Mouse (Mus musculus) gastrocnemius, adult 18-20 months (tissue): ENCODE results near the gene Serpina3c. TPM values are rescaled to one million over a fixed set of nuclear protein-coding genes. Genes with fewer than 3 reads are reported as not detected.
A peak's percentile ranks its signal among the peaks of the same experiment; 100 is the strongest.

Experiments used
- DNase-seq: peaks from one replicate; pipeline ENCODE4 v3.0.0; 2021; ENCODE audit warnings: low spot score
- long read RNA-seq, 2 experiments: library from polyadenylated mRNA; stranded (forward); transcript quantifications; one replicate each; pipeline ENCODE4 v2.0.0; 2021
- total RNA-seq, 2 experiments: library from RNA; stranded (reverse); gene quantifications; 2 replicates each; pipeline ENCODE4 v1.2.3; 2021

Gene Serpina3c
- 1 to 10 TPM; 1.5 to 1.8 TPM for total RNA-seq
- long read RNA-seq, experiment 1, partial matches to known transcripts, result 0 of 2 reads
- long read RNA-seq, experiment 1, other reads (novel, unspliced or antisense), result 1 of 2 reads
- long read RNA-seq, experiment 2, result 0 reads

DNA sequence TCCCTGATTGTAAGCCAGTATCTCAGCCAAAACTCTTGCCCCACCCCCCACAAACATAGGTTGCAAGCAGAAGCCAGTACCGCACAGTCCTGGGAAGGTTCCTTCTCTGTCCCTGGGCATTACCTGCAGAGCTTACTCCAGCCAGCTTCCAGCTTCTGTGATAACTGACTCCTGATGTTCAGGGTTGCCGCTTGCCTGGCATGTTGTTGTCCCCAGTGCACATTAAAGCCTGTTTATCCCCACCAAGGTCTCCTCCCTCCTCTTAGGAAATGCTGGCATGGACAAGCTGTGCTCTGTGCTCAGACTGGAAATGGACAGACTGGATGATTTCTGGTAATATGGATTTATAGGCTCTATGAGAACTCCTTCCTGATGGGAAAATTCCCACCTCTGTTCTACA, at the start of gene Serpina3c:
Serpina3c (minus strand) TSS at position 215 of the 400 bp plus-strand sequence.
- peak; percentile 12 for DNase-seq

DNA sequence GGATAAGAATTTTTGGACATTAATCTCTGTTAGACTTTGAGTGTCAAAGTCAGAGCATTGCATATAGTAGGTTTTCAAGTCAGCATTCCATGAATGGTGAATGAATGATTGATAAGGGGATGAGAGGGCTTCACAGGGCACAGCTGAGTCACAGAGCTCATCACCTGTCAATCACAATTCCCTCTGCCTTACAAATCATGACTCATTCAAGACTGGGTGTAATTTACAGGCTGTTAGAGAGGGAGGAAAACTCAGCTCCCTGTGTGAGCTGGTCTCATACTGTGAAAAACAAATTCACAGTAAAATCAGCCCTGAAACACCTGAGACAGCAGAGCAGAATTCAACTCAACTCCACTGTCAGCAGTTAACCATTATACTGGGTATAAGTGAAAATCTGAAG, 37.2 kb upstream of the Serpina3c start:
- DNase-seq, result no peak

DNA sequence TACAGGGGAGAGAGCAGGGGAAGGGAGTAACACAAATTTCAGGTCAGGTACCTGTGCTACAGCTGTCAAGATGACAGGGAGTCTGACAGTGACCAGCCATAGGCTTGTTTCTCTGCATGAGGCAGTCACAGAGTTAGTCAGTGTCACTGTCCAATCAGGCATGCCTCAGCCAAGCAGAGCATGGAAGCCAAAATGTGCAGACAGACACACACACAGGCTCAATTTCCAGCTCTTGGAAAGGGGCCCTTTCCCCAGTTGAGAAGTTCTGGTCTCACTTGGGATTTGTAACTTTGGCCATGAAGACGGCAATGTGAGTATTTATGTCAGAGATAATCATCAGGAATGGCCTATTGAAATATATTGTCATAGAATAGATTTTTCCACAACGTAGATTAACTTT, 35.6 kb upstream of the Serpina3c start:
- DNase-seq, result no peak

DNA sequence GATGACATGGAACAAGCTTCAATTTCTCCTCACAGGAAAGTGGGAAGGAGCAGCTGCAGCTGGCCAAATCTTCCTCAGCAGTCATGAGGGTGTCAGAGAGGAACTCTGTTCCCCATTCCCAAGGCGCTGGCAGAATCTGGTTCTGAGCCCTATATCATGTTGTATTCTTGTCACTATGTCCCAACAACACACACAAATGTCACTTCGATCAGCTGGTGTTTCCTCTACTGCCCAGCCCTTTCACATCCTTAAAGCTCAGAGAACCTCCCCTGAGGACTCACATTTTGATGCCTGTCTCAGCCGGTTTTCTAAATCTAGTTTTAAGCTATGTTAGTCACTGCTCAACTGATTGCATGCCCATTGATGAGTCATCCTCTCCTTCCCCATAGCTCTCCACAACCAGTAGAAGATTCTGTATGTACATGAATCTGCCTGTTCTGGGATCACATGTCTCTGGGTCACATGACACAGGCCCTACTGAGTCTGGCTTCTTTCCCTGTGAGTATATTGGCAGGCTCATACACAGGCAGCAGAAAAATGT, 32.4 kb upstream of the Serpina3c start:
- no peak for DNase-seq

DNA sequence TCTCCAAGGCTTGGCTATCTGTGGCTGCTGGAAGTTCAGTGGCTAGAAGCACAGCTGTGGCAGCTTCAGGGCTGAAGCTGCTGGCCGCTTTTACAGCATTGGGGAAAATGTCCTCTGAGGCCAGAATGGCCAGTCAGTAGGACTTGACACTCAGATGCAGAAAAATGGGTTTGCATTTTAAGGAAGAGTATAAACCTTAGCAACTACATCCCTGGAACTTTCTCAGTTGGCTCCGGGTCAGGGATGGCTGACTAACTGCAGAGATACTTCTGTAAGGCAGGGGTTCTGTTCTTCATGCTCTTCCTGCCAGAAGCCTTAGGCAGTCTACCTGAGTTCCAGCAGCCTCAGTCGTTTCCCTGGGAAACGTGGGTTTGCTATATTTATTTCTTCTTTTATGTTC, 31.4 kb upstream of the Serpina3c start:
- no peak for DNase-seq

DNA sequence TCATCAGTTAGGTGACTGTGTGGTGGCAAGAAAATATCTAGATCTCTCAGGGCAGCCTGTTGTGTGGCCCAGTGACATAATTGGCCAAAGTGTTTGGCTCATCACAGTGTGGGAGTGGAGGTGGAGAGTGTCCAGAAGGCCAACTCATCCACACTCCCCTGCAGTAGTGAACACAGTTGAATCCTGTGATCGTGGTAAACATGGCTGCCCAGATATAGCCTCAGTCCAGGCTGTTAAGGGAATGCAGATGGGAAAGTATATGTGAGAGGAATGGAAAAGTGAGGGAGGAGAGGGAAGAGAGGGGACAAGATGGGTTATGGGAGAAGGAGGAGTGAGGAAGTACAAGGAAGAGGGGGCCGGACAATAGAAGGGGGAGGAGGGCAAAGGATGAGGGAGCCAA, 25.3 kb upstream of the Serpina3c start:
- no peak for DNase-seq

DNA sequence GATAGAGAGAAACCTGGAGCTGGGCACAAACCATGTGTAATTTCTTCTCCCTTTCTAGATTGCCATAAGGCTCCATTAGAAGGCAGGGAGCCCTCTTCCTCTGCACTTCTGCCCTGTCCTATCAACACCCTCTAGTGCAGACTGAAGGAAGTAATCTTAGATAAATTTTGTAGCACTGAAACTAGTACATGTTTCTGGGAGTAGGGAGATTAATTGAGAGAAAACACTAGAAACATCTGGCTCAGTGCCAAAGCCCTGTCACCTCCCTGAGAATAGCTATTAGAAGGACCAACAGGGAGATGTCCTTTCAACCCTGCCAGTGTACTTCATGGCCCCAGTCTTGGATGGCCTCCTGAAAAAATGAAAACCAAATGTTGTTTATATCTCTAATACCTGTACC, 24.9 kb upstream of the Serpina3c start:
- no peak for DNase-seq

DNA sequence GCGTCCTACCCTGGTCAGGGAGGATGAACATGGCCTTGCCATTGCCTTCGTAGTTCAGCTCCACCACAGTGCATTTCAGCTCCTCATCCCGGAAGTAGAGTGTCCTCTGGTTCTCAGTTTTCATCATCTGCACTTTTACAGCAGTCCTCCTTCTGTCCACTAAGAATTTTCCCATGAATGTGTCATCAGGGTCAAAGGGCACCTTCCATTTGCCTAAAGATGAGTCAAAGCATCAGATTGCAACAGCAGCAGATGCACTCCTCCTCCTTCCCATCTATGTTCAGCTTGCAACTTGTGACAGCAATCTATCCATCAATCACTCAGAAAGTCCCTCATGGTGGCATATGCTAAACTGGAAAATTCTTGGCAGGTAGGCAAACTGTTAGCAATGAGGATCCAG, 22.0 kb upstream of the Serpina3c start:
- DNase-seq, result no peak

DNA sequence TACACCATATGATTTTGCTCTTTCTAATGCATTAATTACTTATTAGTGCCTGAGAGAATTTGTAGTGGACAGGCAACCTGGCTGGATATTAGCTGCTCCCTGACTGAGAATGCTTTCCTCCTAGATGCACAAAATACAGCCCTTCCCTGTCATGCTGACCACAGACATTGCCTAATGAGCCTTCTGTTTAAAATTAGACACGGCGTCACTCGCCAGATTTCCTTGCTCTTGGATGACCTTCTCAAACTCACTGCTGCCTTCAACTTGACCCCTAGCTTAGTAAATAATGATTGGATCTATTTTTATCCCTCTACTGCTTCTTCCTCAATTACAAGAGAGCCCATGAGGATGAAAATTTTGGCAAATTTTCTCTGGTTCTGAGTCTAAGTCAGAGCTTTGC, 21.1 kb upstream of the Serpina3c start:
- DNase-seq, result peak; percentile 63

DNA sequence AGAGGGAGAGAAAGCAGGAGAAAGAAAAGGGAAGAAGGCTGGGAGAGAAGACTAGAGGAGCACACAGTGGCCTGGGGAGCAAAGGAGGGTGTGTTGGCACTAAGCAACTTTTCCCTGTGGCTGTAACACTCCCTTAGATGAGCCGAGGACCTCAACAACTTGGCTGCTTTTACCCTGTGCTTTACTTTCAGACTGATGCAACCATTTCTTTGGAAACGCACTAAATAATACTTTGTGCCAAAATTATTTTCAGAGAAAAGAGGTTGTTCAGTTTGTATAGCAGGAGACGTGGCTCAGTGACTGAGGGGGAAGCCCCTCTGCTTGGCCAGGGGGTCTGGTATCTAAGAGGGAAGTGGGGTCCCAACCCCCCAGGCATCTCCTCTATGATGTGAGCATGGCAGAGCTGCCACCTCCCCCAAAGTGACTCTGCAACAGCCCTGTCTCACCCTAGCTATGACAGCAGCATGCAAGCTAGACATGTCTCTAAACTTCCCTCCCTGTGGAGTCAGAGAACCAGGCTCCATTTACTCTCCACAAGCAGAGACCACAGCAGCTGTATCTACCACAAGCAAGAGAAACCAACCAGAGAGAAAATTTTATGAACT, 527 bp downstream of the Serpina3c start:
- no peak for DNase-seq

DNA sequence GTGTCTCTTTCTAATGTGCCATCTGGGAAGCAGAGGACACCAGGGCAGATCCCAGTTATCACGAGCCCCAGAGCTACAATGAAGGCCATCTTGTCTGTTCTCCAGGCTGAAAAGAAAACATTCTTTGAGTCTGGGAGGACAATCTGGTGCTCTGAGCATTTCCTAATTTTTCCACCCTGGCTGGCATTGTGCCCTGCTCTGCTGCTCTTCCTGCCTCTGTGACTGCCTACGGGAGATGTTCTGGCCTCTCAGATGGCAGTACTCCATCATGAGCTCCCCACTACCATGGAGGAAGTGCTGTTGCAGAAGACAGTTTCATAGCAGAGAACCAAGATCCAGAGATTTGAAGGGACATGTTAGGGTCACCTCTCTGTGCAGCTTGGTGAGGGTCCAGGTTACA, 1.7 kb downstream of the Serpina3c start:
- no peak for DNase-seq

DNA sequence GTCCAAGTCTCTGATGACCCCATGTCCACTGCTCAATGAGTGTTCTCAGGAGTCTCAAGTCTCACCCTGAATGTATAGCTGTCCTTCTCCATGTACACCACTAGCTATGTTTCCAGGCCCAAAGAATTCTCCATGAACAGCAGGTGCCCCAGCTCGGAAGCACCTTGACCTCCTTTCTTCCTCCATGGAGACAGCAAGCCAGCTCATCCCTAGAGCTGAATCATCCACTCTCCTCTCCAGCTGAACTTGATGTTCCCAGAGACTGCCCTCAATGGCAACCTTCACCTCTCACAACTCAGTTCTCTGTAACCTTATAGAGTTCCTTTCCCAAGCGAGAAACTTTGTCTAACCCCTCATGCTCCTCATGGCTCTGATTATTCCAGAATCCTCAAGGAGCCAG, 8.1 kb downstream of the Serpina3c start:
- DNase-seq, result no peak

DNA sequence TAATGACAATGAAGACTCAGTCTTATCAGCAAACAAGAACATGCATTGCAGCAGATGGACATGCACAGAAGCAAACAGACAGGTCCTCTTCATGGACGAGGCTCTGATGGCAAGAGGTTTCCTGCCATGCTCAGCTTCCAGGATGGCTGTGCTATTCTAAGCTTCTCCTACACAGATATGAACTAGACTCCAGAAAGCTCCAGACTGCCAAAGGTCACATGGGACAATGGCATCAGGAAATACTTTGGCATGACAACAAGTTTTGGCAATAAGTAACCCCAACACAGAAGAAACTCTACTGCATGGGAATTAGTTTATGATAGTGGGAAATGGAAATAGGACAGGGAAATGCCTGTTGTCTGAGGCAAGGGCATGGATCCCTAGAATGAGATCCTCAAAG, 10.4 kb downstream of the Serpina3c start:
- DNase-seq, result no peak

DNA sequence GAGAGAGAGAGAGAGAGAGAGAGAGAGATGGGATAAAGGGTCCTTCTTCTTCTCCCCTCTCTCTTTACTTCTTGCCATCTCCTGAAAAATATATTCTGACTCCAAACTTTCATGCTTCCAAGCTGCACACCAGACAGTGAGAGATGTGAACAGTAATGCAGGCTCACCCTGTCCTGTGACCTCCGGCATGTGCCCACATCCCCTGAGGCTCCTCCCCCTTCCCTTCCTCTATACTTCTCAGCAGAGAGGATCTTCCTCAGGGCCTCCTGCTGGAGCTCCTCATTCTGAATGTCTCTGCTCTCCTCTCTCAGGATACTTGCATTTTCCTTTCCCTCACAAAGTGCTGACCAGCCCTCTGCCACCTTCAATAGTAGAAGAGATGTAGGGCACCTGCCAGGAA, 11.2 kb downstream of the Serpina3c start:
- DNase-seq, result no peak

DNA sequence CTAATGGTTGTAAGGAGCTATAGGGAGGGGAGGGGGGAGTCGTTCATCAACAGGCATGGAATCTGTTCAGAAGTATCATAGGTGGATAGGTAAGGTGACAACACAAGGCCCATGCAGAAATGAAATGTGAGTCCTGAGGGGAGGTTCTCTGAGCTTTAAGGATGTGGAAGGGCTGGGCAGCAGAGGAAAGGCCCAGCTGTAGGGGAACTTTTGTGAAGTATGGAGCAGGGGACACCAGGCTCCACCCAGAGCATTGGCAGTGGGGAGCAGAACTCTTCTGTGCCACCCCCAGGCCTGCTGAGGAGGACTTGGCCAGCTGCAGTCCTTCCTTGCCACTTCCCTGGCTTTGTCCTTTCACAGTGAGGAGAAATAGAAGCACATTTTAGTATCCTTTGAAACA, 12.2 kb downstream of the Serpina3c start:
- no peak for DNase-seq

DNA sequence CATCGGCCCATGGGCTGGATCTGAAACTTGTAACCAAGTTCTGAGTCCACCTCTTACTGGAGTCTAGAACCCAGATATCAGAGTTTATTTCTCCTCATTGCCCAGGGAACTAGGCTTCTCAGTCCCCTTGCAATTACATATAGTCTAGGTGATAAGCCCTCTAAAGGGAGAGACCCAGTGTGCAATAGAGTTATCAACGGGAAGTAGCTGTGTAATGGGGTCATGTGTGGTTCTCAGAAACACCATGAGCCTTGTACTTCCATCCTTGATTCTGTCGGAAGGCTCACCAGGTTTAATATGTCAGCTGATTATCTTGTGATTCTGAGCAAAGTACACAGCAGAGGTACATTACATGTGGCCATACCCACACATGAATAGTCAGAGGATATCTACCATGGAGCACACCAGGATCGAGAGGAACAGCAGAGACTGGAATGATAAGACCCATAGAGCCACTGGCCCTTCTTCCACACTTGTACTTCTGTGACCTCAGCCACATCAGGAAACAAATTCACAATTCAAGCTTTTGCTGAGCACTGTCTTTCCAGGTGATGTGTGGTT, 13.0 kb downstream of the Serpina3c start:
- DNase-seq, result no peak

DNA sequence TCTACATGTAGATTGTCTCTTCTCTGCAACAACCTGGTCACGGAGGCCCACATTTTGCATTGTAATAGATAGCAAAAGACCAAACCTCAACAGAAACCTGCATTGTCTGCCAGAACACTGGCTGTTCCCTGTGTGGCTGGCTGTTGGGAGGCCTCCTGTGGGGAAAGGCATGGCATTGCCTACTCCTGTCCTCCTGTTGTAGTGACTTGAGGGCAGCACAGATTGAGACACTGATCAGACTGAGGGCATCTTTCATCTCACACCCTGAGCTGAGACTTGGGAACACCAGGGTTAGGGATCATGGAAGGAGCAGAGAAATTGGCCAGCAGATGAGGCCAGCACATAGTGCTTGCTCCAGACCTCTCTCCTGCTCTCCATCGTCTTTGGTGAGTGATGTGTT, 15.5 kb downstream of the Serpina3c start:
- DNase-seq, result no peak

DNA sequence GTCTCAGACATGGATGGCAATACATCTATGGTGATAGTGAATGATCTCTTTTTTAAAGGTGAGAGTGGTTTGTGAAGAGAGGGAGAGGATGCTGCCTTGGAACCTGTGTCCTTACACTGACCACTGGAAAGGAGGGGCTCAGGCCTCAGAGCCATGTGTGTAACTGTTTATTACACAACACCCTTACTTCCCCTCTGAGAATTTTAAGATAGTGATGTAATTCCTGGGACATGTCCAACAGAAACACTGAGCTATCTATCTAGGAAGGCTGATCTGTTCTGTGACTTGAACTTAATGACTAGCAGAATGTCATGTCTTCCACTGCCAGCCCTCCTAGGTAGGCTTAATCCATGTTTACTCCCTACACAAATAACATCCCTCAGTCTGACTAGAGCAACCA, 22.6 kb downstream of the Serpina3c start:
- peak; percentile 37 for DNase-seq

DNA sequence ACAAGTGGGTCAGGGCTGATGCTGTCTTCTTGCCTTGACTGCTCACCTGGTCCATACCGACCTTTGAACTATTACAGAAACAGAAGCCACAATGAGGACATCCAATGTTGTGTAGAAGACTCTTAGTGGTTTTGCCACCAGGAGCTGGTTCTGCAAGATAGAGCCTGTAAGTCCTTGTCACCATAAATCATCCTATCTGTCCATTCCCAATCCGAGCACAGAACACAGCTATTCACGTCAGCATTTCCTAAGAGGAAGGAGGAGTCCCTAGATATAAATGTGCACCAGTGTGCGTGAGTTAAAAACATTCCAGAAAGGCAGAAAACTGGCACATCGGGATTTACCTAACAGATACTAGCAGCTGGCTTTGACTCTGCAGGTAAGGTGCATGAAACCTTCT, 26.0 kb downstream of the Serpina3c start, which contains the start of gene Serpina3b:
Serpina3b (plus strand) TSS at position 301 of the 400 bp plus-strand sequence.
- DNase-seq, result no peak

DNA sequence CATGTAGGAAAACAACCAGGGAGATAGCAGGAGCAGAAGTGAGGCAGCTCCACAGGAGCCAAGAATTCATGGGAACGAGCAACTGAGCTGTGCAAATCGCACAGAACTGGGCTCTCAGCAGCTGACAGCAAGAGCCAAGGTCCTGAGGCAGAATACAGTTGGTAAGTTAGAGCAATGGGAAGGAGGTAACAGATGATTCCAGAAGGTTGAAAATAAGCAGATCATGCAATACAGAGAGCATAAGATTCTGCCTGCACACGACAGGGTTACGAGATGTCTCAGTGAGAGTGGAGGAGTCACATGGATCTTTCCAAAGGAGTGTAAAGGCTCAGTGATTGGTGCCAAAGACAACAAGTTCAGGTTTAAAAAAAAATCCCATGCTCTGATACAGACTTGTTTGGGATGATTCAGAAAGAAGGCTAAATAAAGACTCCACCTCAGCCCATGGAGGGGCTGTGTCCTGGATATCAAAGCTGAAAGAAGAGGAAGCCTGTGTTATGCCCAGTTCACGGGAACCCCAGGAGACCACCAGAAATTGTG, 28.6 kb downstream of the Serpina3c start:
- no peak for DNase-seq

DNA sequence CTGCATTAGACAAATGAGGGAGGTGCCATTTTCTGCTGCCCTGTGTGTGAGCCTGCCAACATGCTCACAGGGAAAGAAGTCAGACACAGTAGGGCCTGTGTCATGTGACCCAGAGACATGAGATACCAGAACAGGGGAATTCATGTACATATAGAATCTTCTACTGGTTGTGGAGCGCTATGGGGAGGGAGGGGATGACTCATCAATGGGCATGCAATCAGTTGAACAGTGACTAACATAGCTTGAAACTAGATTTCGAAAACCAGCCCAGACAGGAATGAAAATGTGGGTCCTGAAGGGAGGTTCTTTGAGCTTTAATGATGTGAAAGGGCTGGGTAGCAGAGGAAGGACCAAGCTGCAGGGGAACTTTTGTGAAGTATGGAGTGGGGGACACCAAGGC, 29.7 kb downstream of the Serpina3c start:
- DNase-seq, result no peak

DNA sequence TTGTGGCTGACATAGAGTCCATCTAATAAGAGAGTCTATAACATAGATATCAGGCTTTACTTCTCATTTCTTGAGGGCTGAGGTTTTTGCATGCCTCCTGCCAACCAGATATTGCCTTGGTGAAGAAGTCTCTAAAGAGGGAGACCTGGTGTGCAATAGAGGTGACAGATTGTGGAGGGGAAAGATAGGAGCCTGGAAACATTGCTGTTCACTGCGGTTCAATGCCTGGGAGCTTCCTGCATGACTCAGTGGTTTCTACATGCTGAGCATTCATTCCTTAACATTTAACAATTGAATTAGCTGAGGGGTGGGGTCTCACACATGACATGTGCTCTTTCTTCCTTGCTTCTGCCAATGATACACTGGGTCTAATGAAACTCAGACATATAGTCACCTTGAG, 30.6 kb downstream of the Serpina3c start:
- no peak for DNase-seq
